Mouse (Mus musculus): ENCODE measurements around the gene 5730409E04Rik. TPM values are rescaled to one million over a fixed set of nuclear protein-coding genes. Genes with fewer than 3 reads are reported as not detected.

Gene 5730409E04Rik
- polyA plus RNA-seq (2014; fragmentation: Nextera tagmentation; extraction: Ambion mirVana) = 15.6 and 16.8 TPM in 2 replicates

DNA sequence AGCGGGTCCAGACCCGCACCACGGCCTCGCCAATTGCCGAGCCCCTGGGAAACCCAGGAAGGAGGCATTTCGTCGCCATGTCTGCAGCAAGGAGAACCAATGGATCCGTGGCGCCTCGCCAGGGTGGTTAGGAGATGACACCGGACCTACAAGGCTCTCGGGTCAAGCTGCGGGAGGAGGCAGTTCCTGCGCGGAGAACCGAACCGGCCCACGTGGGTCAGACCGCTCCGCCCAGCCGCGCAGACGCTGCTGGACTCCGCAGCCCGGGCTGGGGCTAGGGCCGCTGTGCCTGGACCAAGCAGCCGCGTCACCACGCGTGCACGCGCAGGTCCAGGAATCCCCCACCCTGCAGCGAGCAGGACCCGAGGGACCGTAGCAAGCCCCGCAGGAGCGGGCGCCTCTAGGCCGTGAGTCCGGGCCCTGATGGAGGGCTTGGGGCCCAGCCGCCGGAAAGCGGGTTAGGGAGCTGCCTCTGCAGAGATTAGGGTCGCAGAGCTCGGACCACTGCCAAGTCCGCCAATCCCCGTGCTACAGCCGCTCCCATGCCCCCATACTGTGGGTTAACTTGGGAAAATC is at the start of gene 5730409E04Rik:
Gene 5730409E04Rik (plus strand): TSS at position 213 of the 576 bp plus-strand sequence.
- H3K4me3 ChIP-seq (replicated peaks; ENCODE audit: low read length) = peak within 1 kb of the TSS; percentile 52
- ATAC-seq (ENCODE audit: low FRiP score) = peak; percentile 86
- under 1% methylated on average over 48 of the region's 48 CpGs for WGBS
- H3K36me3 ChIP-seq (replicated peaks; ENCODE audit: control insufficient read depth, insufficient read depth) = no peaks in the 10 kb centered on the region
- H3K27me3 ChIP-seq (ENCODE audit: control insufficient read depth, insufficient read depth, low read length) = peaks cover 23% of the 10 kb centered on the region
- H3K9me3 ChIP-seq (ENCODE audit: control insufficient read depth, low read length) = no peaks in the 10 kb centered on the region
- H3K4me1 ChIP-seq (replicated peaks; ENCODE audit: control insufficient read depth, insufficient read depth, low read length) = 0 out of 2 replicates have a peak, but pooled peaks cover 4% of the 10 kb centered on the region
- peak within 1 kb of the TSS; percentile 4; the same call in 1 of the 2 replicates for H3K27ac ChIP-seq
- H3K9ac ChIP-seq = peak within 1 kb of the TSS; percentile 78
- H3K4me2 ChIP-seq (replicated peaks) = peak within 1 kb of the TSS; percentile 81
- peak; percentile 70 for DNase-seq (ENCODE audit: low spot score)

DNA sequence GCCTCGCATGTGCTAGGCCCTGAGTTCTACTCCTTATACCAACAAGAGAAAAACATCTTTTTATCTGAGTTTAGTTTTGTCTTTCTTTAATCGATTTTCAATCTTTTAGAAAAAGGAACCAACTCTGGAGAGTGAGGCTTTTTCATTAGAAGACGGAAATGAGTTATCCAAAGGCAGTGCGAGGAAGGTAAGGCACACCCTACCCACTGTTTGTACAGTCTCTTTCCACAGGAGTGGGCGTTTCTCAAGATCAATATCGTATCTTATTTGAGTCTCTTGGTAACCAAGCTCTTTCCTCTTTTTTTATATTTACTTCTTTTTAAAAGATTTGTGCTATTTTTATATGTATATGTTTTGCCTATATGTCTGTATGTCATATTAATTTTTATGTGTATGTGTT is 45.8 kb upstream of the 5730409E04Rik start:
- Histone ChIP-seq H3K36me3 (replicated peaks; ENCODE audit: control insufficient read depth, insufficient read depth) (no peaks in the 10 kb centered on the region; the same call in 1 of the 2 replicates), H3K9me3 (ENCODE audit: control insufficient read depth, low read length) (no peaks in the 10 kb centered on the region), H3K4me3 (replicated peaks; ENCODE audit: low read length) (no peak overlapping the region), H3K4me1 (replicated peaks; ENCODE audit: control insufficient read depth, insufficient read depth, low read length) (no peaks in the 10 kb centered on the region), H3K27me3 (ENCODE audit: control insufficient read depth, insufficient read depth, low read length) (no peaks in the 10 kb centered on the region), H3K4me2 (replicated peaks) (no peak overlapping the region), H3K9ac (no peak overlapping the region), H3K27ac (no peak overlapping the region)
- DNase-seq (ENCODE audit: low spot score) (no peak), ATAC-seq (ENCODE audit: low FRiP score) (no peak)
- WGBS = 95% methylated on average over 6 of the region's 6 CpGs

DNA sequence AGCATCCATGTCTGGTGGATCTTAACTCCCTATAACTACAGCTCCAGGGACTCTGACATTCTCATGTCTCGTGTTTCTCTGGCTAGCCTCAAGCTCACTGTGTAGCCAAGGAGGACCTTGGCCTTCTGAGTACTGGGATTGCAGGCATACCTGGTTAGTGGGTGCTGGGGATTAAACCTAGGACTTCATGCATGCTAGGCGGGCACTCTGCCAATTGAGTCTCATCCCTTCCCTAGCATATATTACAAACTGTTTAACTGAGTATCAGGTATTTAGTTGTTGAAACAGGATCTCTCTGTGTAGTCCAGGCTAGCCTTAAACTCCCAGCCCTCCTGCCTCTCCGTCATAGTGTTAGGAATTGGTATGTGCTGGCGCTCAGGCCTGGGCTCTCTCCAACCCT is 42.4 kb upstream of the 5730409E04Rik start:
- DNase-seq (ENCODE audit: low spot score) (no peak), ATAC-seq (ENCODE audit: low FRiP score) (no peak)
- Histone ChIP-seq H3K27me3 (ENCODE audit: control insufficient read depth, insufficient read depth, low read length) (no peaks in the 10 kb centered on the region), H3K4me3 (replicated peaks; ENCODE audit: low read length) (no peak overlapping the region), H3K27ac (no peak overlapping the region), H3K36me3 (replicated peaks; ENCODE audit: control insufficient read depth, insufficient read depth) (peaks cover 1% of the 10 kb centered on the region; the same call in 1 of the 2 replicates), H3K4me2 (replicated peaks) (no peak overlapping the region), H3K9ac (no peak overlapping the region), H3K4me1 (replicated peaks; ENCODE audit: control insufficient read depth, insufficient read depth, low read length) (no peaks in the 10 kb centered on the region), H3K9me3 (ENCODE audit: control insufficient read depth, low read length) (no peaks in the 10 kb centered on the region)
- 95% methylated on average over 4 of the region's 4 CpGs for WGBS

DNA sequence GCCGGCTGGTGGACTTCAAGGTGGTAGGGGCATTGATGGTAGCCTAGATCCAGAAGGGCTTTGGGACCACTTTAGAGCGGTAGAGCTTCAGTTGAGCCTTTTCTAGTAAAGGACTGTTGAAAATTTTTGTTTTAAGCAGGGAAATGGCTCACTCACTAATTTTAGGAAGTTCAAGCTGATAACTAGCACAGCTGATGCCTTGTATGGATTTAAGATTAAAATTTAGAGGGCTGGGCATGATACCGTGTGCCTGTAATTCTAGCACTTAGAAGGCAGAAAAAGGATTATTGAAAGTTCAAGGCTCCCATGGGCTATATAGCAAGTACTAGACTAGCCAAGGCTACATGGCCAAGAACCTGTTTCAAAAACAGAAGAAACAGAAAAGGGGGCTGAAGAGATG is 39.8 kb upstream of the 5730409E04Rik start:
- no peak for ATAC-seq (ENCODE audit: low FRiP score)
- Histone ChIP-seq H3K4me1 (replicated peaks; ENCODE audit: control insufficient read depth, insufficient read depth, low read length) (no peaks in the 10 kb centered on the region), H3K4me3 (replicated peaks; ENCODE audit: low read length) (no peak overlapping the region), H3K27me3 (ENCODE audit: control insufficient read depth, insufficient read depth, low read length) (no peaks in the 10 kb centered on the region), H3K36me3 (replicated peaks; ENCODE audit: control insufficient read depth, insufficient read depth) (peaks cover 11% of the 10 kb centered on the region), H3K9me3 (ENCODE audit: control insufficient read depth, low read length) (no peaks in the 10 kb centered on the region), H3K4me2 (replicated peaks) (no peak overlapping the region), H3K9ac (no peak overlapping the region), H3K27ac (no peak overlapping the region)
- 98% methylated on average over 3 of the region's 3 CpGs for WGBS
- no peak for DNase-seq (ENCODE audit: low spot score)

DNA sequence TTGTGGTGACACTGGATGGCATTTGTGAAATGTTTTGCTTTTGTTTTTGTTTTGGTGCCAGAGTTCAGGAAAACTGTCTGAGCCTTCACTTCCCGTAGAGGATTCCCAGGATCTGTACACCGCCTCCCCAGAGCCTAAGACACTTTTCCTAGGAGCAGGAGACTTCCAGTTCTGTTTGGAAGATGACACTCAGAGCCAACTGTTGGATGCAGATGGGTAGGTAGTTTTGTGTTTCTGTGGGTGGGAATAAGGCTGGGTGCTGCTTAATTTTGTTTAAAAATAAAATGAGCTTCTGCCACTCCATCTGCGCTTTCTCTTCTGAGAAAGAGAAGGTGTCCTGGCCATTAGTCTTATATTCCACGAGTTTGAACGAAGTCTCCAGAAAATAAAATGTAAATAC is 33.3 kb upstream of the 5730409E04Rik start:
- WGBS = 95% methylated on average over 5 of the region's 5 CpGs
- Histone ChIP-seq H3K4me2 (replicated peaks) (no peak overlapping the region), H3K27me3 (ENCODE audit: control insufficient read depth, insufficient read depth, low read length) (no peaks in the 10 kb centered on the region), H3K9me3 (ENCODE audit: control insufficient read depth, low read length) (no peaks in the 10 kb centered on the region), H3K27ac (no peak overlapping the region), H3K9ac (no peak overlapping the region), H3K4me1 (replicated peaks; ENCODE audit: control insufficient read depth, insufficient read depth, low read length) (no peaks in the 10 kb centered on the region), H3K4me3 (replicated peaks; ENCODE audit: low read length) (no peak overlapping the region), H3K36me3 (replicated peaks; ENCODE audit: control insufficient read depth, insufficient read depth) (peaks cover 18% of the 10 kb centered on the region)
- DNase-seq (ENCODE audit: low spot score) (no peak), ATAC-seq (ENCODE audit: low FRiP score) (no peak)

DNA sequence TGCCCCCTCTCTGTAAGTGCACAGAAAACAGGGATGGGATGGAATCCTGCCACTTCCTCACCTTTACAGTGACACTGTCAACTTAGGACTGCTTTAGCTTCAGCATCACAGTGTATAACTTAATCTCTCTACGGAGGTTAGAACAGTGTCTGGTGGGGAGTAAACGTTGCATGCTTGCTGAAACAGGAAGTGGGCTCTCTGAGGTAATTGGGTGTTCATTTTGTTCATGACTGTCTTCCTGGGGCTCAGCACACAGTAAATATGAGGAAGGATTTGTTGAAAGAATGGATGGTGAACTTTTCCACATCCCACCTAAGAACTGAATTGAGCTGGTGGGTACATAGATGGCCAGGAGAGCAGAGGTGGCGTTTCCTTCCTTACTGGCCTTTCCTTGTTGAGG is 31.7 kb upstream of the 5730409E04Rik start:
- Histone ChIP-seq H3K27me3 (ENCODE audit: control insufficient read depth, insufficient read depth, low read length) (no peaks in the 10 kb centered on the region), H3K4me3 (replicated peaks; ENCODE audit: low read length) (no peak overlapping the region), H3K4me1 (replicated peaks; ENCODE audit: control insufficient read depth, insufficient read depth, low read length) (no peaks in the 10 kb centered on the region), H3K27ac (no peak overlapping the region), H3K9ac (no peak overlapping the region), H3K4me2 (replicated peaks) (no peak overlapping the region), H3K9me3 (ENCODE audit: control insufficient read depth, low read length) (no peaks in the 10 kb centered on the region), H3K36me3 (replicated peaks; ENCODE audit: control insufficient read depth, insufficient read depth) (peaks cover 14% of the 10 kb centered on the region)
- WGBS = 89% methylated on average over 3 of the region's 3 CpGs
- ATAC-seq (ENCODE audit: low FRiP score) (no peak), DNase-seq (ENCODE audit: low spot score) (no peak)

GRCm38 (mm10) chr4:126579077-126579476 is 30.5 kb upstream of the 5730409E04Rik start:
- Histone ChIP-seq H3K9ac (no peak overlapping the region), H3K27ac (no peak overlapping the region), H3K27me3 (ENCODE audit: control insufficient read depth, insufficient read depth, low read length) (no peaks in the 10 kb centered on the region), H3K4me1 (replicated peaks; ENCODE audit: control insufficient read depth, insufficient read depth, low read length) (no peaks in the 10 kb centered on the region), H3K9me3 (ENCODE audit: control insufficient read depth, low read length) (no peaks in the 10 kb centered on the region), H3K4me2 (replicated peaks) (no peak overlapping the region), H3K36me3 (replicated peaks; ENCODE audit: control insufficient read depth, insufficient read depth) (peaks cover 14% of the 10 kb centered on the region), H3K4me3 (replicated peaks; ENCODE audit: low read length) (no peak overlapping the region)
- ATAC-seq (ENCODE audit: low FRiP score) = no peak
- no peak for DNase-seq (ENCODE audit: low spot score)
- 86% methylated on average over 2 of the region's 2 CpGs for WGBS

GRCm38 (mm10) chr4:126585739-126586138 is 23.9 kb upstream of the 5730409E04Rik start:
- Histone ChIP-seq H3K9me3 (ENCODE audit: control insufficient read depth, low read length) (no peaks in the 10 kb centered on the region), H3K27me3 (ENCODE audit: control insufficient read depth, insufficient read depth, low read length) (no peaks in the 10 kb centered on the region), H3K9ac (no peak overlapping the region), H3K4me1 (replicated peaks; ENCODE audit: control insufficient read depth, insufficient read depth, low read length) (no peaks in the 10 kb centered on the region), H3K36me3 (replicated peaks; ENCODE audit: control insufficient read depth, insufficient read depth) (peaks cover 6% of the 10 kb centered on the region; the same call in 1 of the 2 replicates), H3K4me2 (replicated peaks) (no peak overlapping the region), H3K27ac (no peak overlapping the region), H3K4me3 (replicated peaks; ENCODE audit: low read length) (no peak overlapping the region)
- WGBS = 96% methylated on average over 13 of the region's 13 CpGs
- DNase-seq (ENCODE audit: low spot score) (no peak), ATAC-seq (ENCODE audit: low FRiP score) (no peak)

DNA sequence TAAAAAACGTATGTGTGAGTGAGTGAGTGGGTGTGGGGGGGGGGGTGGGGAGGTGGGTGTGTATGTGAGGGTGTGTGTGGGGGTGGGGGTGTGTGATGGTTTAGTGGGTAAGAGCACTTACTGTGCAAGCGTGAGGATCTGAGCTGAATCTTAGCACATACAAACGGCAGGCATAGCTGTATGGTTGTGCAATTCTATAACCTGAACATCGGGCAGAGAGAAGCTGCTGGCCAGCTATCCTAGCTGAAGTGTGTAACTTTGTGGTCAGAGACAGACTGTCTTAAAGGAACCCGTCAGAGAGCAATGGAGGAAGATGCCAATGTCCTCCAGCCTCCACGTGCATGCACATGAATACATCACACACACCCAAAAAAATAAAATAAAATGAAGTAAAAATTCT is 17.6 kb upstream of the 5730409E04Rik start:
- no peak overlapping the region for H3K27ac ChIP-seq

More for the DNA sequence above, 17.6 kb upstream of the 5730409E04Rik start:
- H3K4me1 ChIP-seq (replicated peaks; ENCODE audit: control insufficient read depth, insufficient read depth, low read length) = no peaks in the 10 kb centered on the region
- H3K4me2 ChIP-seq (replicated peaks) = no peak overlapping the region
- 92% methylated on average over 6 of the region's 6 CpGs for WGBS
- H3K4me3 ChIP-seq (replicated peaks; ENCODE audit: low read length) = no peak overlapping the region
- no peak overlapping the region for H3K9ac ChIP-seq
- H3K36me3 ChIP-seq (replicated peaks; ENCODE audit: control insufficient read depth, insufficient read depth) = no peaks in the 10 kb centered on the region
- DNase-seq (ENCODE audit: low spot score) = no peak
- ATAC-seq (ENCODE audit: low FRiP score) = no peak
- H3K9me3 ChIP-seq (ENCODE audit: control insufficient read depth, low read length) = no peaks in the 10 kb centered on the region
- H3K27me3 ChIP-seq (ENCODE audit: control insufficient read depth, insufficient read depth, low read length) = no peaks in the 10 kb centered on the region

Measured in hindbrain, embryonic 14.5 days (tissue).